Mouse (Mus musculus) urinary bladder, postnatal 36 days (tissue): ENCODE results near the gene Tspan9.

Source experiments
- DNase-seq, 2 experiments: peaks; one replicate each; pipeline ENCODE4 v3.0.0; 2022; ENCODE audit warnings: low spot score in 2 of 2, mixed read lengths in 1 of 2

The Tspan9 gene

DNA sequence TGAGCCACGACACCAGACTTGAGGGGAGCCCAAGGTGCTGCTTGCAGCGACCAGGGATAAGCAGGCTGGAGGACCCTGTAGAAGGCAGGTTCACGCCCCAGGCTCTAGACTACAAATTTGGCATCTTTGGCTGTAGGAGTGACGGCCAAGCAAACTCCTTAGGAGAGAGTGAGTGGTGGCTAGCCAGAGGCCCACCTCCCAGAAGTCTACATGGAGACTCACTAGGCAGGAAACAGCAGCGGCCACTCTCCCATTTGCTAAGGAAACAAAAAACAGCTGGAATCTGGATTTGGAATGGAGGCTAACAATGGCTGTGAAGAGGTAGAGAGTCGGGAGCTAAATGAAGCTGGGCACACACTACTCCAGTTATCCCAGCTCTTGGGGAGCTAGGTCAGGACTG, 104.8 kb downstream of the Tspan9 start:
- no peak for DNase-seq

- DNase-seq = no peak
Measured at GRCm38 (mm10) chr6:128036597-128036996, 106.8 kb downstream of the Tspan9 start.

DNA sequence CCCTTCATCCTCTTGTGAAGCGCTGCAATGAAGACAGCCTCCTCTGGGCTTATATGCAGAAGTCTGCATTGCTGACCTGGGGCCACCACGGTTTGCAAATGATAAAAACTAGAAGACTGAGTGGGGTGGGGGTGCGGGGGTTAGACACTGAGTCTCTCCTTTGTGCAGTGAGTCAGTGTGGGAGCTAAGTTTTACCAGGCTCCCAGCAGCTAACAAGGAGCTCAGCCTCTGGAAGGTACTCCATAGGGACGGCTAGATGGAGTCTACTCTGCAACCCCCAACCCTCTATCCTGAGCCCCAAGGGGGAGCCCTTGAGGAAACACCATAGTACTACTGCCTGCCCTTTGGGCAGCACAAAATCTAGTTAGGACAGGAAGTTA, 107.5 kb downstream of the Tspan9 start:
- DNase-seq = no peak

DNA sequence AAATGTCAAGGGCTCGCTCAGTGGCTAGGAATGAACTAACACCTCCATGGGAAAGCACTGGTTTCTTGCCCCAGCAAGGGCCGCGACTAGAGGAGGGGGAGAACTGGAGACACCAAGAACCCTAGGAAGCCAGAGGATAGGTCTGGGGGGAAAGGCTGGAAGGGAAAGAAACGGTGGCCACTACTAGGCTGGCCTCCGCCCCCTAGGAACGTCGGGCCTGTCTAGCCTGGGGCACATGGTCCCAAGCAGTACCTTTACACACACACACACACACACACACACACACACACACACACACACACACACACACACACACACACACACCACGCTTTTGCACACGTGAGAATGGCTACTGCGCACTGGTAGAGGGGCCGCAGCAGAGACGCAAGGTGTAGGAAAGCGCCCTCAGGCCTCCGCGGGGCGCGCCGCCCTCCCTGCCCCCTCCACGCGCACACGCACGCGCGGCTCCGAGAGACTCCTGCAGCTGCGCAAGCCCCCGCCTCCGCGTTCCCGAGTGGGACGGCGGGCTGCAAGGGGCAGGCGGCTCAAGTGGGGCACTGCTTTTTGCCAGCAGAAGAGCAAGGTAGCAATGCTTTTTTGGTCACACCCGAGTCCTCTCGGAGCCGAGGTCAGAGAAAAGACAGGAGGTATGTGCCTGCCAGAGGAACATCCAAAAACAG, 108.0 kb downstream of the Tspan9 start:
- no peak for DNase-seq

DNA sequence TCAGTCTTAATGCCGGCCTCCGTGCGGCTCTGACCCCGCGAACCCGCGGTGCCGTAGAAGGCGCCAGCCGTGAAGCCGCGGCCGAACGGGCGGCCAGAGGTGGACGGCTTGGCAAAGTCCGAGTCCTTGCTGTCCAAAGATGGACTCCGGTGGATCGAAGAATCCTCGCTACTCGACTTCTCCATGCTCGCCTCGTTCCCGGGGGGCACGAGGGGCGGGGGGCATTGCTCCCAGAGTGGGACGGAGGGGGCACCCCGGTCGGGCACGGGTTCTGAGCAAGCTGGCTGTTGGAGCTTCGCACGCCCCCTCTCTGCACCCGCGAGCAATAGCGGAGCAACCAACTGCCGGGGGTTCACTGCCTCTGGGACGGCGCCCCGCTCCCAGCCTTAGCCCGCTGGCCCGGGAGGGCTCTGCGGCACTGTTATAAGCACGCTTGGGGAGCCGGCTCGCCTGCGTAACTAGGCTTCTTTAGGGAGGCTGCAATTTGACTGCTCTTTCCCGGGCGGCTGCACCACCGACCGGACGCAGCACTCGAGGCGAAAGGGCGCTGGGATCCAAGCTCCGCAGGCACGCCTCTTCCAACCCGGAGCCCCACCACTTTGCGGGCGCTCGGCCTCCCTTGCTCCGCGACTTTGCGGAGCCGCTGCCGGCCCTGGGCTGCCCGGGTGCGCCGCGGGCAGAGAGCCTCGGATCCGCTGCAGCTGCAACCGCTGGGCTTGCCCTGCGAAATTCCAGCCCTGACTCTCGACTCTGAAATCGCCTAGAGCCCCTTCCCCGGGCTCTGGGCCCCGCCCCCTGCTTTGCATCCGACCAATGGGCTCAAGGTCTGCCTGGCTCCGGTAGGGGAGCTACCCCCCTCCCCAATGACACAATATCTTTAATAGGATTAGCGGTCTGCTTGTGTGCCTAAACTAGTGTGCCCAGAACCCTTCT, 108.8 kb downstream of the Tspan9 start:
- peak; percentile 17 to 36 for DNase-seq

GRCm38 (mm10) chr6:128033868-128034250, 109.5 kb downstream of the Tspan9 start:
- no peak for DNase-seq

DNA sequence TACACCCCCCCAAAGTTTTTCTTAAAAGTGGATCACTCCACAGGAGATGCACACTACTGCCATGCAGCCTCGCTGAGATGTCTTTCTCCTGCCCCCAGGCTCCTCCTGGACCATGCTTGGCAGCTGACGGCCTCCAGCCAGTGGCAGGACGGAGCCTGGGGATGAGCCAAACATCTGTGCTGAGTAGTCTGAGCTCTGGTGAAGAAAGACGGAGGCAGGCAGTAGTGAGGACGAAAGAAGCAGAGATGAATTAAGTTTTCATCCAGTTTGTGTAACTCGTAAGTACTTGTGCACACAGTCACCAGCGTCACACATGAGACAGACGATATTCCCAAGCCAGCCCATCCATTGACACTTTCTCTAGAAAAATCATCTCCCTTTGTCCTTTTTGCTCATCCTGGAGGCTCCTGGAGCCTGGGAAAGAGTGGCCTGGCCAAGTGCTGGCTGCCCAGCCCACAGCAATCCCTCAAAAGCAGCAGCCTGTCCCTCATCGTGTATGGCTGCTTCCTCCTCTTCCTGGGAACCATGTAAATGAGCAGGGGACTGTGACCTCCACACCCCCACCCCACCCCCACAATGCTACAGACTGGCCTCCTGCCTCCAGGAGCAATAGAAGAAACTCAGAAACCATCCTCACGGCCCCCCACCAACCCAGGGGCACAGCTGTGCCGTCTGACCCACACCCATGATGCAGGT, 110.1 kb downstream of the Tspan9 start:
- no peak for DNase-seq

GRCm38 (mm10) chr6:128032252-128033171, 110.9 kb downstream of the Tspan9 start:
- DNase-seq = peak; percentile 72 to 76

DNA sequence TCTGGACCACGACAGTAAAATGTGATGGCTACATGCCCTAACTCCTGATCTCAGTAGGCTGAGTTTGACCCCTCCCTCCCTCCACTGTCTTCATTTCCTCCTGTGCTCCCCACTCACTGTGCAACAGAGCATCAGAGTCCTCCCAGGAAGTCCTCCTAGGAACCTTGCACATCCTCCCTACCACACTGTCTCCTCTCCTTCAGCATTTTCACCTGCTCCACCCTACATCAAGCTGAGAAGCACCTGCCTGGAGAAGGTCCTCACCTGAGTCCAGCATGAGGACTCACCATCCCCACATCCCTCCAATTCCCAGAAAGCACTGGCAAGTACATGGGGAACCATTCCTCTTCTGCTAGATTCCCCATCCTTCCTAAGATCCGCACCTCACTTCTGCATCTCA, 111.8 kb downstream of the Tspan9 start:
- DNase-seq = no peak

- no peak for DNase-seq
Measured at GRCm38 (mm10) chr6:128031096-128031495, 112.3 kb downstream of the Tspan9 start.

DNA sequence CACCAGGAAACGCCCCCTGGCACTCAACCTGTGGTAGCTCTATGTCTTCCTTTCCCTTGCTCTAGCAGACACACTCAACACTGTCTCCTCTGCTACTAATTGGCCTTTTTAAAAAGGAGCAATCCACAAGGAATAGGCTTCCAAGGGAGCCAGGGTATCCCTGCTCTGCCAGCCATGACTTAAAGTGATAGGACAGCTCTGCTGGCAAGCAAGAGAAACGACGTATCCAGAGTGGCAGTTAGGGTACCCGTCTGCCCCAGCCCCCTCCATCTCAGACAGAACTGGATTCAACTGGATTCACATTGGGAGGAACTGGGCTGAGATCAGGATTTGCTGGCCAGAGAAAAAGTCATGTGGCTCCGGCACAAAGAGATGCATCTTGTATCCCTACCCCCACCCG, 112.9 kb downstream of the Tspan9 start:
- DNase-seq = no peak

DNA sequence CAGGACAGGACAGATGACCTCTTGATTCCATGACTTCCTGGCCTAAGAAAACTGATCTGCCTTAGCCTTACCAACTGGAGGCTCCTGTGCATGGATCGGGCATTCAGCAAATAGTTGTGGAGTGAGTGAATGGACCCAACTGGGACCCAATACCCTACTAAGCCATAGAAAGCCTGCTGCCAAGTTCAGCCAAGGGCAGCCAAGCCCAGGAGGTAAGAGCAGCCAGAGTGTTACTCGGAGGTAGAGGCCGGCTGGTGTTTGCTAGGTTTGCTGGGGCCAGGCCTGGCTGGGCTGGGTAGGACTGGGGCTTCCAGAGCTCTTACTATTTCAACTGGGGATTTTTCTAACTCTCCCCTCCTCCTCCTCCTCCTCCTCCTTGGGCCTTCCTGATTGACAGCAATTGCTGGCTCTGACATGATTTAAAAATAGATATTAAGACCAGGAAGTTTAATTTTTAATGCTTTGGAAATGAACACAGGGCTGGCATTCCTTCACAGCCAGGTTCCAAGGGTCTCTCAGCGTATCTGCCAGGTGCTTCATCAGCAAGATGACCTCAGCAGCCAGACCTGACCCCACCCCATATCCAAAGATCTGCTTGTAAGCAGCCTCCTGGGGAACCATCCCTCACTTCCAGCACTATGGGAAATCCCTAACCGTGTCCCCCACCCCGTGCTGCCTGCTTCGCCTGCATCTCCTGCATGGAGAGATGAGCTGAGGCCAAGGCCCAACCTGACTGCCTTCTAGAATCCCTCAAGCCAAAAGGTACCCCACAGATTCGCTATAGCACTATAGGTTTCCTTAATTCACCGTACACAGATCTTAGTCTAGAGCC, 113.7 kb downstream of the Tspan9 start:
- no peak for DNase-seq

DNA sequence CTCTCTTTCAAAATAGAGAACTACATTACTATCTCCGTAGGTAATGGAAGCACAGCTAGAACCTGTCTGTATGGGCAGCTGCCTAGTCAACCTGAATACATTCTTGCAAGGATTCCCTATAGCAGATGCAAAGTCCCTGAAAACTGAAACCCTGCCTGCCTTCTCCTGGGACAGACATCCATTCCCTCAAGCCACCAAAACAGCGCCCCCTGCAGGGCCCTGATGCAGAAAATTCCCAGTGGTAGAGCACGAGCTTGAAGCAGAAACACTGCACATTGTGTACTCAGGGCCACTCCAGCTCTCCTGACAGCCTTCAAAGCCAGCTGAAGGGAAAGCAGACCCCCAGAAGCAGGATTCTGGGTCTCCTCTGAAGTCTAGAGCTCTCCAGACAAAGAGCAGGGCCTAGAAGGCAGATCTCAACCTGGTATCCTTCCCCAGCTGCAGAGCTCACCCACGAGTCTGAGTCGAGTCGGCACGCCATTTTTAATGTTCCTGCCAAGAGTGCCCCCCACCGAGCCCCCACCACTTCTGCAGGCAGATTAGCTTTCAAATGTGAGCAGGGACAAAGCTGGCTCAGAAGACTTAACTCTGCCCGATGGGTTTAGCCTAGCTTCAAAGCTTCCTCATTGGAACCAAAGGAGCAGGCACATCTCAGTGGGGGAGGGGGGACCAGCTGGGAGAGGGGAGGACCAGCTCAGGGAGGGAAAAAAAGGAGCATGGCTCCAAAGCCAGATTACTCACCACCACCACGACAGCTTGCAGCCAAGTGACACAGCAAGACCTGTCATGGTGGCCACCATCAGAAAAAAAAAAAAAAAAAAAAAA, 115.1 kb downstream of the Tspan9 start:
- DNase-seq = no peak

DNA sequence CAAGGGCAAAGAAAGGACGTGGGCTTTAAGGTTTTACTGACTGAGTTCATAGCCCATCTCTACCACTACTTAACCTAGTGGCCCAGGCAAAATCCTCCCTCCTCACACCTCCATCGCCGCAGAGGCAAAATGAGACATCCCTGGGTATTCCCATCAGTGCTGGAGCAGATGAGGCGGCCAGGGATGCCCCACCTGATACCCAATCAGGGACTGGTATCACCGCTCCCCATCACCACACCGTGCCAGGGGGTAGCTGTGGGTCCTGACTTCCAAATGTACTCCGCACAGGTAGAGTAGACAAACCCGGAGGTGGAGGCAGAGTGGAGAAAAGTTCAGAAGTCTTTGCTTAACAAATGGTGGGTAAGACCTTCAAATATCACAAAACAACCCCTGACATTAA, 117.4 kb downstream of the Tspan9 start:
- no peak for DNase-seq

DNA sequence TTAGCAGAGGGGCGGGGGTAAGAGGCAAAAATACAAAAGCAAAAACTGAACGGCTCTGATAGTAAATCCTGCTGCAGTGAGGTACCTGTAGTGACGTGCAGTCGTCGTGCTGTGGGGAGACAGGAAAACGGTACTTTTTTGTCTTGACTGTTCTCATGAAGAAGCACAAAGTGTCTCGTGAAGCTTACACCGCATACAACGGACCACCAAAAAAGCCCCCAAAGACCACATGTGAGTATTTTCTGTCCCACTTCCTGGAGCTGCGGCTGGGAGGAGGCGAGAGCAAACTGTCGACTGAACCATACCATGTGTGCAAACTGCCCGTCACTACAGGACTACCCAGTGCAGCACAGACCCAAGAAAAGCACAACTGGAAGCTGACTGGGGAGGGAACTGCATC, 117.8 kb downstream of the Tspan9 start:
- no peak for DNase-seq

DNA sequence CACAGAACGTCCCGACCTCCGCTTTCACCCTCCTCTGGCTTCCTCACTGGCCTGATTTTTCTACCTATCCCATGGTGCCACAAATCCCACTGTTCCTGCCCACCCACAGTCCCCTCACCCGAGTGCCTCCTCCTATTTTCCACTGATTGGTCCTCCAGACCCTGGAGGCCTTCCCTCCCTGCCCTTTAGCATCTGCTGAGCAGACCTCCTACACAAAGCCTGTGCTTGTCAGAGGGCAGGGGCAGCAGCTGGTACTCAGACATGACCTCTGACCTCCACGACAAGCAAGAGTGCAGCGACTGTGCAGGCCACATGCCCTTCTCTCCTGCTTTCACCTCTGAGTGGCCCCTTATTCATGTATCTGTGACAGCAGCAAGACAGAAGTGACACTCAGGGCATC, 121.2 kb downstream of the Tspan9 start:
- no peak for DNase-seq

DNA sequence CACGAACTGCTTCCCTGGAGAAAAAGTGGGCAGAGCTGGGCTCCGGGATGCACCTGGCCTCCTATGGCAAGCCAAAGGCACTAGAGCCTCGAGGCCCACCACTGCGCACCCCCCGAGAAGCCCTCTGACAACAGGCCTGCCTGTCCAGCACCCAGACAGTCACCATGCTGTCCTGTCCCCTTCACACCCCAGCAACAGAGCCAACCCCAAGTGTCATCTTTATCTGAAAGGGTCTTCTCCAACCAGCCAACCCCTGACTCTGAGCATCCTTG, 121.5 kb downstream of the Tspan9 start:
- no peak for DNase-seq

DNA sequence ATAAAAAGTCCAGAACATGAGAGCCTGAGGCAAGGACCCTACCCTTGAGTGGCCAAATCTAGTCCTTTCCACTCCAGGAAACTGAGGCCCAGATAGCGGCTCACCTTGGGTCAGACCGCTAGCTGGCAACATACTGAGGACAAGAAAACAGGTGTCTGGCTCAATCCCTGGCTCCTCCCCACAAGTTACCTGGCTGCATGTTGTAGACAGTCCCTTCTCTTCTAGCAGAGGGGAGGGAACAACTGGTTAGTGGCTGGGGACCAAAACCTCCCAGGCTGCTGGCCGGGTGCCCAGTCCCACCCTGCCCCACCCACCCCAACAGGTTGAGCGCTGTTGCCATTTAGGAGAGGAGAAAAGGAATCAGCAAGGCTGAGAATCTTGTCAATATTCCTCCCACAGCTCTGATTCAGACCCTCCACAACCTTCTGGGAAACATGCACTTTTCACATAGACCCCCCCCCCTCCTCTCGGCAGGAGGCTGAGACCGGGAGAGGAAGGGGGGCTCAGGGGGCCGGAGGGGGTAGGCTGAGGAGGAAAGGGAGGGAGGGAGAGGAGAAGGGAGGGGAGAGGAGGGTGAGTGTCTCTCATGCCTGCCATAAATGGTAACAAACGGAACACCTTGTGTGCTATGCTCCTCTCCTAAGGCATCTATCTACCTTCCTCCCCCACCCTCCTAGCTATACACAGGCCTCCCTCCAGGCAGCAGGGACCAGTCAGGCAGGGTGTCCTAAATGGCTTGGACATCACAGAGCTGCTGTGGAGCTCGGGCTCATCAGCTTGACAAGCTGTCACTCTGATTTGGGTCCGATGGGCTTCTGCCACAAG, 122.1 kb downstream of the Tspan9 start:
- DNase-seq = no peak

DNA sequence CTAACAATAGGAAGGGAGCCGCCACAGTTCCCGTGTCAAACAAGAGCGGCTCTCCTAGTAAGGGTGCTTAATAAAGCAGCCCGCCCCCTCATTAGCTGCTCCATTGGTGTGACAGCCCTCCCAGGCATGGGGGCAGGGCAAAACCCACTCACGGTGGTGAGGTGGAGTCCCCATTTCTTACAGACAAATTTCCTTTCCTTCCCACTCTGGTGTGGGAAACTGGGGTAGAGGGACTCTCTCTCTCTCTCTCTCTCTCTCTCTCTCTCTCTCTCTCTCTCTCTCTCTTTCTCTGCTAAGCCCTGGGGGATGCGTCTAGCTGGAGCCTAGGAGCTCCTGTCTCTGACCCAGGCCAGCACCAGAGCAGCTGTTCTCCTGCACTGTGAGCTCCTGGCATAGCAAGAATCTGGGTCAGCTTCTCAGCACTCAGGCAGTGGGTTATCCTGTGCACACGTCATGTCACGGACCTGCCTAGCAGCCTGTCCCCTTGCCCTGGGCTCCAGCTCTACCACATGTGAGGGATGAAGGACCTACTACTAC, 122.8 kb downstream of the Tspan9 start:
- DNase-seq = no peak
